Mouse (Mus musculus) midbrain, embryonic 10.5 days (tissue): ENCODE measurements around the gene Bcar3. TPM values are rescaled to one million over a fixed set of nuclear protein-coding genes. Genes with fewer than 3 reads are reported as not detected.

ENCODE experiments used
- DNase-seq: peaks from one replicate; pipeline ENCODE4 v3.0.0-alpha.2; 2017; ENCODE audit warnings: low spot score
- H3K27ac ChIP-seq: fragments of 300-500 bp; sonication (generic); replicated peaks from 2 replicates; pipeline ENCODE4 v1.5.1; 2016; ENCODE audit warnings: mild to moderate bottlenecking
- H3K27me3 ChIP-seq: fragments of 300-500 bp; sonication (generic); 2 replicates; pipeline ENCODE4 v1.6.1; 2016; ENCODE audit warnings: low read depth, mild to moderate bottlenecking; ENCODE audit not compliant: poor library complexity, severe bottlenecking
- H3K36me3 ChIP-seq: fragments of 300-500 bp; sonication (generic); 2 replicates; pipeline ENCODE4 v1.6.1; 2016; ENCODE audit warnings: mild to moderate bottlenecking, moderate library complexity
- H3K4me1 ChIP-seq: fragments of 300-500 bp; sonication (generic); 2 replicates; pipeline ENCODE4 v1.6.1; 2016
- H3K4me3 ChIP-seq: fragments of 300-500 bp; sonication (generic); 2 replicates; pipeline ENCODE4 v1.5.1; 2016; ENCODE audit warnings: mild to moderate bottlenecking, moderate library complexity
- H3K9me3 ChIP-seq: fragments of 300-500 bp; sonication (generic); replicated peaks from 2 replicates; pipeline ENCODE4 v1.6.1; 2016; ENCODE audit warnings: mild to moderate bottlenecking
- WGBS: fragments of 180-500 bp; shearing (Covaris S2); methylation state at CpG from one replicate; pipeline ENCODE4 v1.1.7; 2016; 5-methylcytosine and 5-hydroxymethylcytosine counted together
- polyA plus RNA-seq: library from polyadenylated mRNA; unstranded; fragments of >200 nt; fragmentation: Nextera tagmentation; extraction: Ambion mirVana; gene quantifications from 2 replicates; pipeline ENCODE4 v1.2.1, GENCODE M21; 2016

Gene Bcar3
- polyA plus RNA-seq, 1 experiment from 2014 or later, result 21.8 TPM

DNA sequence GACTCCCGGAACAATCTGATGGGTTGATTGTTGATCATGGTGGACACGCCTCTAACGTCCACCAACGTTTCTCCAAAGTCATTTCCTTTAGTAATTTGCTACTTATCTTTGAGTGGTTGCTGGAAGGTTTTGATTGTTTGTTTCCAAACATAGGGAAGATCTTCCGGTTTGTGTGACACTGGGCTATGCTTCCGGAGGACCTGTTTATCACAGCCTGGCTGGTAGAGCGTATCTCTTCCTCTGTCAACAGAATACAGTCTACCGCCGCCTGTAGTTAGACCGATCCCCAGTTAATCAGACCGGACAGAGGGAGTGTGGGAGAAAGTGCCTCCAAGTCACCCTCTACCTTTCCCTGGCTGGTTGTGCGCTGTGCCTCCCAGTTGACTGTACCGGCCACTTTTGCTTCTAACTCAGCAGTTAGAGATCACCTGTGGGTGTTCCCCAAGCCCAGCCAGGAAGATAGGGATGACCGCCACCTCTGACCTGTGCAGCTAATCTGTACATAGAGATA lies 216.4 kb downstream of the Bcar3 start:
- H3K4me3 ChIP-seq, result no peak overlapping the region
- 93% methylated on average over 14 of the region's 14 CpGs for WGBS
- no peak overlapping the region for H3K27ac ChIP-seq
- DNase-seq, result no peak
- peaks cover 7% of the 10 kb centered on the region; the same call in 1 of the 2 replicates for H3K4me1 ChIP-seq
- H3K36me3 ChIP-seq, result peaks cover 48% of the 10 kb centered on the region
- no peaks in the 10 kb centered on the region for H3K27me3 ChIP-seq
- H3K9me3 ChIP-seq, result no peaks in the 10 kb centered on the region

DNA sequence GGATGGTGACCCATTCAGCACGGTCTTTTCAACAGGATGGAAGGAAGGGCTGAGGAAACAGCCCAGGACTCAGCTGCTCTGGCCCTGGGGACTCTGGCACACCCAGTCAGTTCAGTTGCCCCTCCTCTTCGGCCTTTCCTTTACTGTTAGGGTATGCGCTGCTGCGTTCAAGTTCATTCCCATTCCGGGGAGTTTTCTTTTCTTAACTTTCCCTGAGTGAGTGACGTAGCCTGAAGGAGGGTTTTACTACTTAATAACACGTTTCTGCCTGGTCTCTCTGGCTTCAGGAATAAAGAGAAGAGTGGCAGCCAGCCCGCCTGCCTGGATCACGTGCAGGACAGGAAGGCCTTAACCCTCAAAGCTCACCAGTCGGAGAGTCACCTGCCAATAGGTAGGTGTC lies 217.0 kb downstream of the Bcar3 start:
- Histone ChIP-seq H3K9me3 (no peaks in the 10 kb centered on the region), H3K4me3 (no peak overlapping the region), H3K27ac (no peak overlapping the region), H3K36me3 (peaks cover 55% of the 10 kb centered on the region), H3K4me1 (peaks cover 7% of the 10 kb centered on the region; the same call in 1 of the 2 replicates), H3K27me3 (no peaks in the 10 kb centered on the region)
- WGBS, result 84% methylated on average over 10 of the region's 10 CpGs
- no peak for DNase-seq

DNA sequence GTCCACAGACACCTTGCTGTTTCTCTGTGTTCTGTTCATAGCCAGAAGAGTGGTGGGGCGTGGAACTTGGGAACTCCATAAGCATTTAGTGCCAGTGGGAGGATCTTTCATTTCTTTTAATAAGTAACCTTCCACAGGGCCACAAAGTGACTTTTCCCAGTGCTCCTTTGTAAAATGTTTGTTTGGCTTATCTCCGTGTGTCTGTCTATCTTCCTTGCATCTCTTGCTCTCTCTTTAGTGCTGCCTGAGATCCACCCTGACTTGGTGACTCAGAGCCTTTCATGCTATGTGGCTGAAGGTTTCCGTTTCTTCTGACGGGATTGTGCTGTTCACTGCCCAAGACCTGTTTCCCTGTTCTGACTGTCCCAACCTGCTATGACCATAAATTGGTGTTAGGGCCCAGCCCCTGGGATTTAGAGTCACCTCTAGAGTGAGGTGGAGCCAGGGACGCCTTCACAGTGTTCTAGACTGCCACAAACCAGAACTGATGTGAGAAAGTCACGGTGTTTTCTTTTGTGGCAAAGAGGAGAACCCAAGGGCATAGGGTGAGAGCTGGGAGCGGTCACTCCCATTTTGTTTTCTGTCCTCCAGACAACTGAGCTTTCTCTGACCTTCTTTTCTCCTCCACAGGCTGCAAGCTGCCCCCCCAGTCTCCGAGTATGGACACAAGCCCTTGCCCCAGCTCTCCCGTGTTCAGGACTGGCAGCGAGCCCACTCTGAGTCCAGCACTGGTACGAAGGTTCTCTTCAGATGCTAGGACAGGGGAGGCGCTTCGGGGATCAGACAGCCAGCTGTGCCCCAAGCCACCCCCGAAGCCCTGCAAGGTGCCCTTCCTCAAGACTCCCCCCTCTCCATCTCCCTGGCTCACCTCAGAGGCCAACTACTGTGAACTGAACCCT lies 218.0 kb downstream of the Bcar3 start:
- Histone ChIP-seq H3K4me1 (peaks cover 7% of the 10 kb centered on the region; the same call in 1 of the 2 replicates), H3K27me3 (no peaks in the 10 kb centered on the region), H3K36me3 (peaks cover 65% of the 10 kb centered on the region), H3K4me3 (no peak overlapping the region), H3K9me3 (no peaks in the 10 kb centered on the region), H3K27ac (no peak overlapping the region)
- WGBS, result 88% methylated on average over 14 of the region's 14 CpGs
- DNase-seq, result no peak

DNA sequence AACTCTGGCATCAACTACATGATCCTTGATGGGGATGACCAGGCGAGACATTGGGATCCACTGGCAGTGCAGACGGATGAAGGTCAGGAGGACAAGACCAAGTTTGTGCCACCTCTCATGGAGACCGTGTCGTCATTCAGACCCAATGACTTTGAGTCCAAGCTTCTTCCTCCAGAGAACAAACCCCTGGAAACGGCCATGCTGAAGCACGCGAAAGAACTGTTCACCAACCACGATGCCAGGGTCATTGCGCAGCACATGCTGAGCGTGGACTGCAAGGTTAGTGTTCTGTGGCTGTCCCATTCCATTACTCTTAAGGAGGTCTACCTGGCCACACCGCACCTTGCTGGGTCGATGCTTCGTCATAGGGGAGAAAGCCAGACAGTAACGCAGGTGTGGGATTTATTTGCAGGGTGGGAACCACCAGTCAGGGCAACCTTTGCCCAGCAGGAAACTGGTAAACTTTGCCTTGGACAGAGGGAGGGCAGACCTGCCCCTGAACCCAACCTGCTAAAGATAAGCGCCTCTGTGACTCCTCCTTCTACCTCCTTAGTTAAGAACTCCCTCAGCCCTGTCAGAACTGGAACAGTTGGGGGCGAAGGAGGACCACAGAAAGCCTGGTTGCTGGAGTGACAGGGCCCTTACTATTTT lies 218.9 kb downstream of the Bcar3 start:
- Histone ChIP-seq H3K4me1 (peaks cover 11% of the 10 kb centered on the region; the same call in 1 of the 2 replicates), H3K27ac (no peak overlapping the region), H3K9me3 (no peaks in the 10 kb centered on the region), H3K36me3 (peaks cover 64% of the 10 kb centered on the region), H3K27me3 (no peaks in the 10 kb centered on the region), H3K4me3 (no peak overlapping the region)
- WGBS, result 94% methylated on average over 16 of the region's 16 CpGs
- DNase-seq, result no peak

DNA sequence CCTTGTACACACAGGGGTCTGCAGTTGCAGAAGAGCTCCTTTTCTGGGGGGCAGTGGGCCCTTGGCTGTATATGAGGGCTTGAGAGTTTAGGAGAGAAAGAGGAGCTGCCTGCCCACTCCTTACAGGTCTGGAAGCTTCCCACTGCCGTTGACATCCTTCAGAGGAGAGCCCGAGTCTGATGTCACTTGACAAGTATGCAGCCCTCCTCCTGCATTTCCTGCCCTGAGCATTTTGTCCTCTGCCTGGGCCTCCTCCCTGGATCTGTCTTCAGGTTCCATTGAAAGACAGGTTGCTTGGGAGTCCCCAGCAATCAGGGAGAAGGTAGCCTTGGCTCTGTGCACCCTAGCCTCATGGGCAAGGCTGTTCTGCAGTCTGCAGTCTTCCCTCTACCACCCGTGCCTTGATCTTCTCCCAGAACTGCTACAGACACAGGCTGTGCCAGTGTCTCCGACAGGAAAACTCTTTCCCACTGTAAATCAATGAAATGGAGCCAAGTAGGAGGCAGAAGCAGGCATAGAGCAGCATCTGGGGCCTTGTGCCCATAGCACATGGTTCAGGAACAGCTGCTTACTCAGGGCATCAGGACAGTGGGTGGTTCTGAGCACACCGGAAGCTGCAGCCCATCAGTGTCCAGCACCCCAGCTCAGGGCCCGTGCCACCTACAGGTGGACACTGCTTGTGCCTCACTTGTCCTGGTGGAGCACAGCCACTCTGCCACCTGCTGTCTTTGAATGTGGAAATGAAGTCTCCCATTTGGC lies 221.8 kb downstream of the Bcar3 start:
- H3K27ac ChIP-seq, result 0 out of 2 replicates have a peak overlapping the region, but pooled peaks have one; percentile 1

DNA sequence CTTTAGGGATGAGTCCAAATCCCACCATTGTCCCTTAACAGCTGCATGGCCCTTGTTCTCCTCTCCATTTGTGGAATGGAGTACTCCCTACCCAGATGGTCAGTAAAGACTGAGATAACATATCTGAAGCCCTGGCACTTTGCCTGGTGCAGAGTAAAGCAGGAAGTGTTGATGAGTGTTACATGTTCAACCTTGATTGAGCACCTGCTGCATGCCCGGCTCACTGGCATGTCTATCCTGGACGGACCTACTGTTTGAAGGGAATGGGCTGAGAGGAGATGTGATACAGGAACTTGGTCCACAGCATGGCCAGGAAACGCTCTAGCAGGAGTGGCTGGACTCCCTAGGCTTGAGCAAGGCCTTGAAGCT lies 222.4 kb downstream of the Bcar3 start:
- peaks cover 66% of the 10 kb centered on the region for H3K36me3 ChIP-seq
- H3K27ac ChIP-seq, result 0 out of 2 replicates have a peak overlapping the region, but pooled peaks have one; percentile 1
- no peak overlapping the region for H3K4me3 ChIP-seq
- no peaks in the 10 kb centered on the region for H3K27me3 ChIP-seq
- H3K4me1 ChIP-seq, result peaks cover 16% of the 10 kb centered on the region
- no peaks in the 10 kb centered on the region for H3K9me3 ChIP-seq
- 93% methylated on average over 3 of the region's 3 CpGs for WGBS
- no peak for DNase-seq

More for the DNA sequence above, 221.8 kb downstream of the Bcar3 start:
- DNase-seq, result no peak
- no peak overlapping the region for H3K4me3 ChIP-seq
- WGBS, result 84% methylated on average over 6 of the region's 6 CpGs
- H3K36me3 ChIP-seq, result peaks cover 67% of the 10 kb centered on the region
- no peaks in the 10 kb centered on the region for H3K9me3 ChIP-seq
- peaks cover 16% of the 10 kb centered on the region for H3K4me1 ChIP-seq
- H3K27me3 ChIP-seq, result no peaks in the 10 kb centered on the region

DNA sequence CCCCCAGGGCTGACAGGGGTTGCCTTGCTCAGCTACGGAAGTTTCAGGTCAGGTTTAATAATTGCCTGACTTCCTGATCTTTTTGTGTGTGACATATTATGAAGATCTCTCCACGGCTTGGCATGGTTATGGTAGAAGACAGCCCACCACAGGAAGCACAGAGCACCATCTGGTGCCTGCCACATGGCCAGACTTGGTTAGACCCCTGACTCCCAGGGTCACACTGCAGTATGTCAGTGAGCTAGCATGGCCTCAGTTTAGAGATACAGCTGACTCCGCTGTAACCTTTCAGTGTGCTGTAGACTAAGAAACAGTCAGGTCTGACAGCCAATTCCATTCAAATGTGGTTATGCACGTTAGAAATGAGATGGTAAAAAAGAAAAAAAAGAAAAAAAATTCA lies 223.8 kb downstream of the Bcar3 start:
- H3K9me3 ChIP-seq, result no peaks in the 10 kb centered on the region
- peaks cover 16% of the 10 kb centered on the region for H3K4me1 ChIP-seq
- H3K27ac ChIP-seq, result peak overlapping the region; percentile 3; the same call in 1 of the 2 replicates
- WGBS, result 74% methylated on average over 4 of the region's 4 CpGs
- no peak for DNase-seq
- no peak overlapping the region for H3K4me3 ChIP-seq
- H3K27me3 ChIP-seq, result no peaks in the 10 kb centered on the region
- H3K36me3 ChIP-seq, result peaks cover 65% of the 10 kb centered on the region

DNA sequence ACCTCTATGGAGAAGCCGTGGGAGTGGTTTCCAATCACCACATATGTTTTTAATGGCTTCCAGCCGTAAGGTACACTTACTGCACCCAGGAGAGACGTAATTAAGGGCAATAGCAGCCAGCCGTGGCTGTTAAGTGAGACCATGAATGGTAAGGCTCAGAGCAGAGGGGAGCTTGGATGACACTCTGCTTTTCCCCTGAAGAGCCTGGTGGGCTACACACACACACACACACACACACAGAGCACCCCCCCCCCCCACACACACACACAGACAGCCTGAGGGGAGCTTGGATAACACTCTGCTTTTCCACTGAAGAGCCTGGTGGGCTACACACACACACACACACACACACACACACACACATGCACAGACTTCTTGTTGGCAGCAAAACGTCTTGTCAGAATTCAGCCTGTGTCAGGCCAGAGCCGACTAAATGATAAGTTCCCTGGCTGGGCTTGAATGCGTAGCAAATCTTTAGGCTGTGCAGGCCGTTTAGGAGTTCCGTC lies 224.3 kb downstream of the Bcar3 start:
- H3K27ac ChIP-seq, result 0 out of 2 replicates have a peak overlapping the region, but pooled peaks have one; percentile 1
- H3K4me3 ChIP-seq, result no peak overlapping the region
- no peaks in the 10 kb centered on the region for H3K27me3 ChIP-seq
- peaks cover 65% of the 10 kb centered on the region for H3K36me3 ChIP-seq
- no peaks in the 10 kb centered on the region for H3K9me3 ChIP-seq
- H3K4me1 ChIP-seq, result peaks cover 16% of the 10 kb centered on the region
- 75% methylated on average over 9 of the region's 9 CpGs for WGBS
- no peak for DNase-seq

DNA sequence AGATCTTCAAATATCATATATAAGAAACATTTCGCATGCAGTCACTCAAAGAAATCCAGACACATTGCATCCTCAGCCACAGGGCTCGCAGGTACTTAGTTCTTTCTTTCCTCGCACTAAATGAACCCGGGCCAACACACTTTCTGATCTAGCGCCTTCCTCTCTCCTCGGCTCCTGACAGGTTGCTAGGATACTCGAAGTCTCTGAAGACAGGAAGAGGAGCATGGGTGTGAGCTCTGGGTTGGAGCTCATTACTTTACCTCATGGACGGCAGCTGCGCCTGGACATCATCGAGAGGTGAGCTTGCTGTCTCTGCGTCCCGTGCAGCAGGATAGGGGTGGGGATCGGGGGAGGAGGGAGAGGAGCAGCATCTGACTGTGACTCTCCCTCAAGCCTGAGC lies 225.1 kb downstream of the Bcar3 start:
- DNase-seq, result no peak
- H3K4me1 ChIP-seq, result peaks cover 16% of the 10 kb centered on the region
- peaks cover 73% of the 10 kb centered on the region for H3K36me3 ChIP-seq
- 69% methylated on average over 13 of the region's 13 CpGs for WGBS
- H3K27me3 ChIP-seq, result no peaks in the 10 kb centered on the region
- no peaks in the 10 kb centered on the region for H3K9me3 ChIP-seq
- H3K27ac ChIP-seq, result 0 out of 2 replicates have a peak overlapping the region, but pooled peaks have one; percentile 10
- no peak overlapping the region for H3K4me3 ChIP-seq

DNA sequence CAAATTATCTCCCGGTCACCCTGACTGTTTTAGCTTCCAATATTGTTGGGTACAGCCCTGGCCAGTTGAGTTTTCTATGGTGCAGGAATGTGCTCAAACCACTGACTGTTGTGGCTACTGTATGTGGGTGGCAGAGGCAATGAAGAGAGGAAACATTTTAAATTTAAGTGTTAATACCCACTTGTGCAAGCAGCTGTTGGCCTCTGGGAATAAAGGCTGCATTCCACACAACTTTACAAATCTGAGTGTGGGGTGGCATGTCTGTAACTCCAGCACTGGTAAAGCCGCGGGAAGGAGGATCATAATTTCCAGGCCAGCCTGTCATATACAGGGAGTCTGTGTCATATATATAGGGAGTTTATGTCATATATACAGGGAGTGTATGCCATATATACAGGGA lies 226.4 kb downstream of the Bcar3 start:
- 90% methylated on average over 3 of the region's 3 CpGs for WGBS
- Histone ChIP-seq H3K27me3 (no peaks in the 10 kb centered on the region), H3K36me3 (peaks cover 81% of the 10 kb centered on the region), H3K9me3 (no peaks in the 10 kb centered on the region), H3K27ac (no peak overlapping the region), H3K4me3 (no peak overlapping the region), H3K4me1 (peaks cover 16% of the 10 kb centered on the region)
- DNase-seq, result no peak

DNA sequence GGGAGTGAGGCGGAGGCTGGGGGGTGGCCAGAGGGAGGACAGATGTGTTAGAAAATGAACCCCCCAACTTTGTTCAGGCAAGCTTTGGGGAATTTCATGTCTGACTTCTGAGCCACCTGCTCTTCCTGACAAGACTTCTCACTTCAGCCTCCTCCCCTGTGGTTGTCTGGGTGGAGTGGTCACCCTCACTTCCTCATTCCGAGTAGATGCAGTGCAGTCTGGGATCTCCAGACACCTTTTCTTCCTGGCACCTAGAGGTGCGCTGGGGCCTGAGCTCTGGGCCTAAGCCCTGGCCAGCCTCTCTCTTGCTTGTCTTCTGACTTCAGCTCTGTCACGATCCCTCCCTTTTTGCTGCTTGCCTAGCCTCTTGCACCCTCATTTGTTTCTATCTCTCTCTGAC lies 226.9 kb downstream of the Bcar3 start:
- Histone ChIP-seq H3K9me3 (no peaks in the 10 kb centered on the region), H3K4me1 (peaks cover 16% of the 10 kb centered on the region), H3K27ac (no peak overlapping the region), H3K27me3 (no peaks in the 10 kb centered on the region), H3K4me3 (no peak overlapping the region), H3K36me3 (peaks cover 81% of the 10 kb centered on the region)
- 88% methylated on average over 4 of the region's 4 CpGs for WGBS
- no peak for DNase-seq

DNA sequence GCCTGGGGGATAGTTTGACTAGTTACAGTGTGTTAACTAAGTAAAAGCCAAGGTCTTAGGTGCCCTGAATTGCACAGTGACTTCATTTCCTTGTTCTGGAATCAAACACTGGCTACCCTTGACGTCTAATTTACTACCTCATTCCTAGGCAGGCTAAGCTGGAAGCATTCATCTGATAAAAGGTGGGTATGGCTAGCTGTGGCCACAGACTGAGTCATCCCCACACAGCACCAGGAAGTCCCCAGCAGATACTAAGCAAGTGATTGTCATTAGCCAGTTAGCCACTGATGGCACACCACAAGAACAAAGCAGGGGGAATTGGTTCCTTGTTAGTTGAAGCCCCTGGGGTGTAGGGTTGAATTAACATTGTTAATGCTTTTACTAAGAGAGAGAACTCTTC lies 227.4 kb downstream of the Bcar3 start:
- Histone ChIP-seq H3K27me3 (no peaks in the 10 kb centered on the region), H3K4me1 (peaks cover 16% of the 10 kb centered on the region), H3K9me3 (no peaks in the 10 kb centered on the region), H3K4me3 (no peak overlapping the region), H3K27ac (no peak overlapping the region), H3K36me3 (peaks cover 81% of the 10 kb centered on the region)
- DNase-seq, result no peak
- WGBS, result 59% methylated on average over 1 of the region's 1 CpGs
